Mouse (Mus musculus): ENCODE measurements around the gene Aldh2. TPM values are rescaled to one million over a fixed set of nuclear protein-coding genes. Genes with fewer than 3 reads are reported as not detected.

Gene Aldh2
- polyA plus RNA-seq, 1 experiment from 2014 or later: 99.2 TPM

GRCm38 (mm10) chr5:121586400-121587039 lies 7.1 kb downstream of the Aldh2 start:
- Histone ChIP-seq H3K4me2 (ENCODE audit: low read length) (no peak overlapping the region), H3K4me3 (replicated peaks; ENCODE audit: low read length) (no peak overlapping the region), H3K36me3 (ENCODE audit: control insufficient read depth, insufficient read depth) (no peaks in the 10 kb centered on the region), H3K27me3 (replicated peaks; ENCODE audit: control insufficient read depth, insufficient read depth, low read length) (no peaks in the 10 kb centered on the region), H3K9me3 (ENCODE audit: control insufficient read depth, low read length) (no peaks in the 10 kb centered on the region), H3K27ac (ENCODE audit: low read length) (no peak overlapping the region), H3K4me1 (replicated peaks; ENCODE audit: control insufficient read depth, insufficient read depth, low read length) (no peaks in the 10 kb centered on the region), H3K9ac (replicated peaks; ENCODE audit: low read depth, low read length) (no peak overlapping the region)
- no peak for ATAC-seq
- WGBS: 77% methylated on average over 6 of the region's 6 CpGs

- Histone ChIP-seq H3K4me3 (replicated peaks; ENCODE audit: low read length) (no peak overlapping the region), H3K9ac (replicated peaks; ENCODE audit: low read depth, low read length) (no peak overlapping the region), H3K27ac (ENCODE audit: low read length) (no peak overlapping the region), H3K4me1 (replicated peaks; ENCODE audit: control insufficient read depth, insufficient read depth, low read length) (no peaks in the 10 kb centered on the region), H3K9me3 (ENCODE audit: control insufficient read depth, low read length) (no peaks in the 10 kb centered on the region), H3K36me3 (ENCODE audit: control insufficient read depth, insufficient read depth) (no peaks in the 10 kb centered on the region), H3K4me2 (ENCODE audit: low read length) (no peak overlapping the region), H3K27me3 (replicated peaks; ENCODE audit: control insufficient read depth, insufficient read depth, low read length) (no peaks in the 10 kb centered on the region)
- 82% methylated on average over 5 of the region's 5 CpGs for WGBS
- ATAC-seq: no peak
Measured at GRCm38 (mm10) chr5:121585699-121586098, 7.9 kb downstream of the Aldh2 start.

GRCm38 (mm10) chr5:121585005-121585404 lies 8.6 kb downstream of the Aldh2 start:
- Histone ChIP-seq H3K9ac (replicated peaks; ENCODE audit: low read depth, low read length) (no peak overlapping the region), H3K27ac (ENCODE audit: low read length) (no peak overlapping the region), H3K27me3 (replicated peaks; ENCODE audit: control insufficient read depth, insufficient read depth, low read length) (no peaks in the 10 kb centered on the region), H3K4me3 (replicated peaks; ENCODE audit: low read length) (no peak overlapping the region), H3K36me3 (ENCODE audit: control insufficient read depth, insufficient read depth) (0 out of 2 replicates have a peak, but pooled peaks cover 3% of the 10 kb centered on the region), H3K9me3 (ENCODE audit: control insufficient read depth, low read length) (no peaks in the 10 kb centered on the region), H3K4me2 (ENCODE audit: low read length) (no peak overlapping the region), H3K4me1 (replicated peaks; ENCODE audit: control insufficient read depth, insufficient read depth, low read length) (no peaks in the 10 kb centered on the region)
- WGBS: 96% methylated on average over 10 of the region's 10 CpGs
- ATAC-seq: no peak

GRCm38 (mm10) chr5:121583765-121584501 lies 9.7 kb downstream of the Aldh2 start:
- ATAC-seq: no peak

GRCm38 (mm10) chr5:121581945-121582344 lies 11.7 kb downstream of the Aldh2 start:
- Histone ChIP-seq H3K27me3 (replicated peaks; ENCODE audit: control insufficient read depth, insufficient read depth, low read length) (no peaks in the 10 kb centered on the region), H3K36me3 (ENCODE audit: control insufficient read depth, insufficient read depth) (0 out of 2 replicates have a peak, but pooled peaks cover 3% of the 10 kb centered on the region), H3K4me3 (replicated peaks; ENCODE audit: low read length) (no peak overlapping the region), H3K4me2 (ENCODE audit: low read length) (no peak overlapping the region), H3K9ac (replicated peaks; ENCODE audit: low read depth, low read length) (no peak overlapping the region), H3K9me3 (ENCODE audit: control insufficient read depth, low read length) (no peaks in the 10 kb centered on the region), H3K27ac (ENCODE audit: low read length) (no peak overlapping the region), H3K4me1 (replicated peaks; ENCODE audit: control insufficient read depth, insufficient read depth, low read length) (no peaks in the 10 kb centered on the region)
- ATAC-seq: no peak
- WGBS: 94% methylated on average over 8 of the region's 8 CpGs

More at GRCm38 (mm10) chr5:121583765-121584501, 9.7 kb downstream of the Aldh2 start:
- Histone ChIP-seq H3K9me3 (ENCODE audit: control insufficient read depth, low read length) (no peaks in the 10 kb centered on the region), H3K27ac (ENCODE audit: low read length) (no peak overlapping the region), H3K4me1 (replicated peaks; ENCODE audit: control insufficient read depth, insufficient read depth, low read length) (no peaks in the 10 kb centered on the region), H3K27me3 (replicated peaks; ENCODE audit: control insufficient read depth, insufficient read depth, low read length) (no peaks in the 10 kb centered on the region), H3K9ac (replicated peaks; ENCODE audit: low read depth, low read length) (no peak overlapping the region), H3K36me3 (ENCODE audit: control insufficient read depth, insufficient read depth) (0 out of 2 replicates have a peak, but pooled peaks cover 3% of the 10 kb centered on the region), H3K4me3 (replicated peaks; ENCODE audit: low read length) (no peak overlapping the region), H3K4me2 (ENCODE audit: low read length) (no peak overlapping the region)
- 66% methylated on average over 11 of the region's 12 CpGs for WGBS

GRCm38 (mm10) chr5:121576927-121577488 lies 16.6 kb downstream of the Aldh2 start:
- no peaks in the 10 kb centered on the region for H3K9me3 ChIP-seq (ENCODE audit: control insufficient read depth, low read length)
- no peaks in the 10 kb centered on the region for H3K4me1 ChIP-seq (replicated peaks; ENCODE audit: control insufficient read depth, insufficient read depth, low read length)
- H3K4me2 ChIP-seq (ENCODE audit: low read length): no peak overlapping the region
- H3K27ac ChIP-seq (ENCODE audit: low read length): no peak overlapping the region
- peaks cover 5% of the 10 kb centered on the region; the same call in 1 of the 2 replicates for H3K36me3 ChIP-seq (ENCODE audit: control insufficient read depth, insufficient read depth)
- no peaks in the 10 kb centered on the region for H3K27me3 ChIP-seq (replicated peaks; ENCODE audit: control insufficient read depth, insufficient read depth, low read length)
- no peak for ATAC-seq
- H3K4me3 ChIP-seq (replicated peaks; ENCODE audit: low read length): no peak overlapping the region
- 92% methylated on average over 11 of the region's 11 CpGs for WGBS
- H3K9ac ChIP-seq (replicated peaks; ENCODE audit: low read depth, low read length): no peak overlapping the region

GRCm38 (mm10) chr5:121575867-121576266 lies 17.8 kb downstream of the Aldh2 start:
- 96% methylated on average over 11 of the region's 11 CpGs for WGBS
- H3K36me3 ChIP-seq (ENCODE audit: control insufficient read depth, insufficient read depth): peaks cover 5% of the 10 kb centered on the region; the same call in 1 of the 2 replicates
- H3K4me3 ChIP-seq (replicated peaks; ENCODE audit: low read length): no peak overlapping the region
- H3K27me3 ChIP-seq (replicated peaks; ENCODE audit: control insufficient read depth, insufficient read depth, low read length): no peaks in the 10 kb centered on the region
- no peak overlapping the region for H3K27ac ChIP-seq (ENCODE audit: low read length)
- H3K4me2 ChIP-seq (ENCODE audit: low read length): no peak overlapping the region
- no peak overlapping the region for H3K9ac ChIP-seq (replicated peaks; ENCODE audit: low read depth, low read length)
- no peaks in the 10 kb centered on the region for H3K9me3 ChIP-seq (ENCODE audit: control insufficient read depth, low read length)
- ATAC-seq: no peak
- no peaks in the 10 kb centered on the region for H3K4me1 ChIP-seq (replicated peaks; ENCODE audit: control insufficient read depth, insufficient read depth, low read length)

- Histone ChIP-seq H3K36me3 (ENCODE audit: control insufficient read depth, insufficient read depth) (peaks cover 3% of the 10 kb centered on the region; the same call in 1 of the 2 replicates), H3K27me3 (replicated peaks; ENCODE audit: control insufficient read depth, insufficient read depth, low read length) (no peaks in the 10 kb centered on the region), H3K9me3 (ENCODE audit: control insufficient read depth, low read length) (no peaks in the 10 kb centered on the region), H3K9ac (replicated peaks; ENCODE audit: low read depth, low read length) (no peak overlapping the region), H3K4me3 (replicated peaks; ENCODE audit: low read length) (no peak overlapping the region), H3K27ac (ENCODE audit: low read length) (no peak overlapping the region), H3K4me1 (replicated peaks; ENCODE audit: control insufficient read depth, insufficient read depth, low read length) (no peaks in the 10 kb centered on the region), H3K4me2 (ENCODE audit: low read length) (no peak overlapping the region)
- ATAC-seq: no peak
- WGBS: 90% methylated on average over 13 of the region's 13 CpGs
Measured at GRCm38 (mm10) chr5:121574145-121574544, 19.5 kb downstream of the Aldh2 start.

GRCm38 (mm10) chr5:121570787-121571186 lies 22.8 kb downstream of the Aldh2 start:
- 79% methylated on average over 1 of the region's 1 CpGs for WGBS
- no peak for ATAC-seq
- H3K4me3 ChIP-seq (replicated peaks; ENCODE audit: low read length): no peak overlapping the region
- H3K36me3 ChIP-seq (ENCODE audit: control insufficient read depth, insufficient read depth): peaks cover 3% of the 10 kb centered on the region; the same call in 1 of the 2 replicates
- no peak overlapping the region for H3K9ac ChIP-seq (replicated peaks; ENCODE audit: low read depth, low read length)
- no peaks in the 10 kb centered on the region for H3K4me1 ChIP-seq (replicated peaks; ENCODE audit: control insufficient read depth, insufficient read depth, low read length)
- H3K4me2 ChIP-seq (ENCODE audit: low read length): no peak overlapping the region
- H3K27me3 ChIP-seq (replicated peaks; ENCODE audit: control insufficient read depth, insufficient read depth, low read length): no peaks in the 10 kb centered on the region
- no peaks in the 10 kb centered on the region for H3K9me3 ChIP-seq (ENCODE audit: control insufficient read depth, low read length)
- H3K27ac ChIP-seq (ENCODE audit: low read length): no peak overlapping the region

Measured in forebrain, embryonic 16.5 days (tissue).